Mouse (Mus musculus) forebrain, embryonic 16.5 days (tissue): ENCODE measurements around the gene Arpp21. TPM values are rescaled to one million over a fixed set of nuclear protein-coding genes. Genes with fewer than 3 reads are reported as not detected.

Source experiments
- ATAC-seq: fragments of 200-750 bp; cut with Nextera tagmentation; 2 replicates; pipeline ENCODE4 v1.8.0; 2017; ENCODE audit warnings: mild to moderate bottlenecking, moderate library complexity
- H3K27ac ChIP-seq: fragments of 300-500 bp; sonication (generic); 2 replicates; pipeline ENCODE4 v1.5.1; 2014; ENCODE audit warnings: low read length, control low read depth
- H3K27me3 ChIP-seq: fragments of 300-500 bp; sonication (generic); replicated peaks from 2 replicates; pipeline ENCODE4 v1.6.1; 2014; ENCODE audit warnings: low read length; ENCODE audit not compliant: control insufficient read depth, insufficient read depth
- H3K36me3 ChIP-seq: fragments of 300-500 bp; sonication (generic); 2 replicates; pipeline ENCODE4 v1.6.1; 2014; ENCODE audit not compliant: control insufficient read depth, insufficient read depth
- H3K4me1 ChIP-seq: fragments of 300-500 bp; sonication (generic); replicated peaks from 2 replicates; pipeline ENCODE4 v1.6.1; 2014; ENCODE audit warnings: low read length; ENCODE audit not compliant: control insufficient read depth, insufficient read depth
- H3K4me2 ChIP-seq: fragments of 300-500 bp; sonication (generic); 2 replicates; pipeline ENCODE4 v1.6.1; 2014; ENCODE audit warnings: mild to moderate bottlenecking, low read length, control low read depth
- H3K4me3 ChIP-seq: fragments of 300-500 bp; sonication (generic); replicated peaks from 2 replicates; pipeline ENCODE4 v1.5.1; 2014; ENCODE audit warnings: mild to moderate bottlenecking, low read length, control low read depth
- H3K9ac ChIP-seq: fragments of 300-500 bp; sonication (generic); replicated peaks from 2 replicates; pipeline ENCODE4 v1.6.1; 2014; ENCODE audit warnings: low read depth, low read length, control low read depth
- H3K9me3 ChIP-seq: fragments of 300-500 bp; sonication (generic); 2 replicates; pipeline ENCODE4 v1.6.1; 2016; ENCODE audit warnings: low read length; ENCODE audit not compliant: control insufficient read depth
- WGBS: fragments of 180-500 bp; shearing (Covaris S2); extraction: QIAGEN DNeasy Blood & Tissue Kit; methylation state at CpG from one replicate; pipeline ENCODE4 v1.1.7; 2014; 5-methylcytosine and 5-hydroxymethylcytosine counted together
- polyA plus RNA-seq: library from polyadenylated mRNA; unstranded; fragments of >200 nt; fragmentation: Nextera tagmentation; extraction: Ambion mirVana; gene quantifications from 2 replicates; pipeline ENCODE4 v1.2.1, GENCODE M21; 2015

Gene Arpp21
- polyA plus RNA-seq, 1 experiment from 2014 or later, result 115 TPM

GRCm38 (mm10) chr9:112233822-112234504 is 1.8 kb downstream of the Arpp21 start:
- H3K9ac ChIP-seq, result peak overlapping the region; percentile 97
- no peaks in the 10 kb centered on the region for H3K9me3 ChIP-seq
- no peaks in the 10 kb centered on the region for H3K27me3 ChIP-seq
- peak overlapping the region; percentile 66 for H3K4me2 ChIP-seq
- ATAC-seq, result no peak
- H3K4me1 ChIP-seq, result peaks cover 9% of the 10 kb centered on the region; the same call in 1 of the 2 replicates
- H3K27ac ChIP-seq, result peak overlapping the region; percentile 96
- no peaks in the 10 kb centered on the region for H3K36me3 ChIP-seq
- H3K4me3 ChIP-seq, result peak overlapping the region; percentile 58
- WGBS, result 16% methylated on average over 12 of the region's 12 CpGs

DNA sequence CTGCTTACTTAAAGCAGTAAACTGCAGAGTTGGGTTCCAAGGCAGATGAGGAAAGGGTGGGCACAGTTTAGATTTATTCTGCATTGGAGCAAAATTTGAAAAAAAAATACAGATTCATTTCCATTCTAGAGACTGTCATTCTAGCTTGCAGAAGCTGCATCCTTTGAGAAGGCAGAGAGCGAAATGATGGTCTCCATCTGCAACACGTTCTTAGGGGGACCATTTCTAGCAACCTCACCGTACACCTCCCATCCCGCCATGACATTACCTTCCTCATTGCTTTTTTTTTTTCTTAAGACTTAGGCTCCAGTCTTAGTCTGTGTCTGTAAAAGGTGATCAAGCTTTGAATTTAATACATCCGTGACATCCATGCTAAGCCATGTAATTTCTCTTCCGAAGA is 2.4 kb downstream of the Arpp21 start:
- ATAC-seq, result no peak
- H3K27me3 ChIP-seq, result no peaks in the 10 kb centered on the region
- WGBS, result 62% methylated on average over 6 of the region's 6 CpGs
- H3K4me2 ChIP-seq, result peak overlapping the region; percentile 66
- H3K9me3 ChIP-seq, result no peaks in the 10 kb centered on the region
- peaks cover 8% of the 10 kb centered on the region; the same call in 1 of the 2 replicates for H3K4me1 ChIP-seq
- H3K4me3 ChIP-seq, result peak overlapping the region; percentile 58
- H3K9ac ChIP-seq, result peak overlapping the region; percentile 97
- no peaks in the 10 kb centered on the region for H3K36me3 ChIP-seq
- H3K27ac ChIP-seq, result peak overlapping the region; percentile 96

DNA sequence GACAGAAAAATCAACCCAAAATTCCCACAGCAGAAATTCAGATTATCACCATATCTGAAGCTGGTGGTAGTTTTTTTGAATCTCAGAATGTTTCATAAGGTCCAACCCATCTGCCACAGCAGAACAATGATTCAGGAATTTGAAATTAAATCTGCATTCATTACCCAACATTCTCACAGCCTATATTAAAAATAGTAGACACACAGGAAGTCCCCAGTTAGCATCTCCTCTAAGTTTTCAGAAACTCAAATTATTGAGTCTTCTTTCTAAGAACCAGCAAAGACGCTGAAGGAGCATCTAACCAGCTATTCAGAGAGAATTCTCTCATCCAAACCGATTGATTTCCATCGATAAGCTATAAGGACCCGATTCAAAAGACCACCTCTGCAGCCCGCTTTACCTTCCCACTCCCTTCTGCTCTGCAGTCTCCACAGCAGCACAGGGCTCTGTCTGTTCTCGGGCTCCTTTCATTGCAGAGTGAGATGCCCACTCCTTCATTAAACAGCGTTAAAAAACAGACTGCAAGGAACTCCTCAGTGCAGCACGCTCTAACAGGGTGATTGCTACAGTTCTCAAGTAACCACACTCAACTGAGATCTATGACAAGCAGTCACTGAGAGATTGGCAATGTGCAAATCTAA is 3.7 kb downstream of the Arpp21 start:
- peak overlapping the region; percentile 66 for H3K4me2 ChIP-seq
- 49% methylated on average over 8 of the region's 8 CpGs for WGBS
- no peak for ATAC-seq
- peak overlapping the region; percentile 58 for H3K4me3 ChIP-seq
- no peaks in the 10 kb centered on the region for H3K36me3 ChIP-seq
- peak overlapping the region; percentile 96 for H3K27ac ChIP-seq
- H3K27me3 ChIP-seq, result no peaks in the 10 kb centered on the region
- H3K9me3 ChIP-seq, result no peaks in the 10 kb centered on the region
- peaks cover 4% of the 10 kb centered on the region; the same call in 1 of the 2 replicates for H3K4me1 ChIP-seq
- peak overlapping the region; percentile 97 for H3K9ac ChIP-seq

GRCm38 (mm10) chr9:112231383-112231782 is 4.4 kb downstream of the Arpp21 start:
- Histone ChIP-seq H3K4me2 (peak overlapping the region; percentile 66), H3K9ac (peak overlapping the region; percentile 53), H3K4me1 (peaks cover 4% of the 10 kb centered on the region; the same call in 1 of the 2 replicates), H3K9me3 (no peaks in the 10 kb centered on the region), H3K27ac (peak overlapping the region; percentile 96), H3K4me3 (peak overlapping the region; percentile 58), H3K36me3 (no peaks in the 10 kb centered on the region), H3K27me3 (no peaks in the 10 kb centered on the region)
- WGBS, result 73% methylated on average over 5 of the region's 5 CpGs
- ATAC-seq, result no peak

DNA sequence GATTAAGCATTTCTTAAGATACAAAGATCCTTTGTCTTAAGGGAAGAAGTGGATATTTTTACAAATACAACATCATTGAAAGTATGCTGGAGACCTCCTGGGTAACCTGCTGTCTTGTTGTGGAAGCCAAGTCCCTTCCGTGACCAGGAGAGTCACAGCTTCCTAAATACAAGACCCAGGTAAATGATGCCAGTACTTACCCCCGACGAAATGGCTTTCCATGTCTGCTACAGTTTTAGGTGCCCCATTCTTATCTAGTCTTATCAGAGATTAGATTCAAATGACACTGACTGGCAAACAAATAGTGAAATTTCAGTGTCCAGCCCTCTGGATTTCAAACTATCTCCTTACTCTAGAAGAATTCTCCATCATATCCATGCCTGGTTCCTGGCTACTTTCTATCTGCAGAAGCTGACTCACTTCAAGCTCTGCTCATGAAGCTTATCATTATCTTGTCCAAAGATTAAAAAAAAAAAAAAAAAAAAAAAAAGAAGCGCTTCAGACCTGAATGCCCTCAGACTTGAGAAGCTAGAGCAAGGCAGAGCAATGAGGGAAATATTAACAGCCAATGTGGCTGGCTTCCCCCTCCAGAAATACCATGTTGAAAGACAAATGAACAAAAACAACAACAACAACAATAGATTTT is 4.9 kb downstream of the Arpp21 start:
- Histone ChIP-seq H3K4me2 (peak overlapping the region; percentile 66), H3K36me3 (no peaks in the 10 kb centered on the region), H3K4me1 (peaks cover 4% of the 10 kb centered on the region; the same call in 1 of the 2 replicates), H3K4me3 (peak overlapping the region; percentile 58), H3K27me3 (no peaks in the 10 kb centered on the region), H3K9me3 (no peaks in the 10 kb centered on the region), H3K9ac (peak overlapping the region; percentile 53), H3K27ac (peak overlapping the region; percentile 96)
- WGBS, result 71% methylated on average over 4 of the region's 4 CpGs
- no peak for ATAC-seq

DNA sequence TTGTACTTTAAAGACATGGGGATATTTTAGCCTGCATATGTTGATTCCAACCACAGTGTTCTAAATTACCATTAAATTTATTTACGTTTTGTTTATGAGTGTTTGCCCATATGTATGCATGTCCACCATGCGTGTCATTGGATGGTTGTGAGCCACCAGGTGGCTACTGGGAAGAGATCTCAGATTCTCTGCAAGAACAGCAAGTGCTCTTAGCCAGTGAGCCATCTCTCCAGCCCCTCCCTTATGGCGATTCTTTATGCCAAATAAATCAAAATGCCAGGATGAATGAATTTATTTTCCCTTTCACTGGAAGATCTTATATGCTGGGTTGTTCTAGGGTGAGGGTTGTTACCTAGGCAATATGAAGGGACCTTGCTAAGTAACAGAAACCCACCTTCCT is 7.3 kb downstream of the Arpp21 start:
- H3K9ac ChIP-seq, result no peak overlapping the region
- no peak for ATAC-seq
- no peaks in the 10 kb centered on the region for H3K4me1 ChIP-seq
- H3K4me3 ChIP-seq, result peak overlapping the region; percentile 21; the same call in 1 of the 2 replicates
- 76% methylated on average over 3 of the region's 3 CpGs for WGBS
- no peaks in the 10 kb centered on the region for H3K9me3 ChIP-seq
- H3K27me3 ChIP-seq, result no peaks in the 10 kb centered on the region
- peak overlapping the region; percentile 1 for H3K4me2 ChIP-seq
- H3K27ac ChIP-seq, result no peak overlapping the region
- no peaks in the 10 kb centered on the region for H3K36me3 ChIP-seq

GRCm38 (mm10) chr9:112227174-112227573 is 8.6 kb downstream of the Arpp21 start:
- Histone ChIP-seq H3K4me1 (no peaks in the 10 kb centered on the region), H3K9ac (no peak overlapping the region), H3K36me3 (peaks cover 2% of the 10 kb centered on the region; the same call in 1 of the 2 replicates), H3K4me3 (no peak overlapping the region), H3K27ac (no peak overlapping the region; the same call in 1 of the 2 replicates), H3K27me3 (no peaks in the 10 kb centered on the region), H3K4me2 (peak overlapping the region; percentile 33), H3K9me3 (no peaks in the 10 kb centered on the region)
- WGBS, result 76% methylated on average over 13 of the region's 13 CpGs
- no peak for ATAC-seq

GRCm38 (mm10) chr9:112226511-112226910 is 9.2 kb downstream of the Arpp21 start:
- WGBS, result 69% methylated on average over 1 of the region's 1 CpGs
- no peak overlapping the region for H3K4me2 ChIP-seq
- ATAC-seq, result no peak

GRCm38 (mm10) chr9:112225046-112225445 is 10.7 kb downstream of the Arpp21 start:
- Histone ChIP-seq H3K9me3 (no peaks in the 10 kb centered on the region), H3K4me2 (no peak overlapping the region), H3K27ac (no peak overlapping the region), H3K27me3 (no peaks in the 10 kb centered on the region), H3K9ac (no peak overlapping the region), H3K4me1 (no peaks in the 10 kb centered on the region), H3K4me3 (no peak overlapping the region), H3K36me3 (peaks cover 2% of the 10 kb centered on the region; the same call in 1 of the 2 replicates)
- ATAC-seq, result no peak
- 77% methylated on average over 2 of the region's 2 CpGs for WGBS

More at GRCm38 (mm10) chr9:112226511-112226910, 9.2 kb downstream of the Arpp21 start:
- no peak overlapping the region for H3K9ac ChIP-seq
- H3K4me3 ChIP-seq, result no peak overlapping the region
- H3K27ac ChIP-seq, result no peak overlapping the region
- H3K9me3 ChIP-seq, result no peaks in the 10 kb centered on the region
- no peaks in the 10 kb centered on the region for H3K4me1 ChIP-seq
- H3K36me3 ChIP-seq, result peaks cover 2% of the 10 kb centered on the region; the same call in 1 of the 2 replicates
- no peaks in the 10 kb centered on the region for H3K27me3 ChIP-seq
